Mouse (Mus musculus) WW6 (cell line): ENCODE measurements at regions not wholly inside any gene's neighbourhood (a gene's known extent, or its start where the extent isn't known, plus 50 kb on each side); places are given as distances from the start of the nearest gene placed in this dataset.

ENCODE experiments used
- DNase-seq: peaks from one replicate; pipeline ENCODE4 v3.0.0-alpha.2; 2013; ENCODE audit warnings: low read depth, low spot score

DNA sequence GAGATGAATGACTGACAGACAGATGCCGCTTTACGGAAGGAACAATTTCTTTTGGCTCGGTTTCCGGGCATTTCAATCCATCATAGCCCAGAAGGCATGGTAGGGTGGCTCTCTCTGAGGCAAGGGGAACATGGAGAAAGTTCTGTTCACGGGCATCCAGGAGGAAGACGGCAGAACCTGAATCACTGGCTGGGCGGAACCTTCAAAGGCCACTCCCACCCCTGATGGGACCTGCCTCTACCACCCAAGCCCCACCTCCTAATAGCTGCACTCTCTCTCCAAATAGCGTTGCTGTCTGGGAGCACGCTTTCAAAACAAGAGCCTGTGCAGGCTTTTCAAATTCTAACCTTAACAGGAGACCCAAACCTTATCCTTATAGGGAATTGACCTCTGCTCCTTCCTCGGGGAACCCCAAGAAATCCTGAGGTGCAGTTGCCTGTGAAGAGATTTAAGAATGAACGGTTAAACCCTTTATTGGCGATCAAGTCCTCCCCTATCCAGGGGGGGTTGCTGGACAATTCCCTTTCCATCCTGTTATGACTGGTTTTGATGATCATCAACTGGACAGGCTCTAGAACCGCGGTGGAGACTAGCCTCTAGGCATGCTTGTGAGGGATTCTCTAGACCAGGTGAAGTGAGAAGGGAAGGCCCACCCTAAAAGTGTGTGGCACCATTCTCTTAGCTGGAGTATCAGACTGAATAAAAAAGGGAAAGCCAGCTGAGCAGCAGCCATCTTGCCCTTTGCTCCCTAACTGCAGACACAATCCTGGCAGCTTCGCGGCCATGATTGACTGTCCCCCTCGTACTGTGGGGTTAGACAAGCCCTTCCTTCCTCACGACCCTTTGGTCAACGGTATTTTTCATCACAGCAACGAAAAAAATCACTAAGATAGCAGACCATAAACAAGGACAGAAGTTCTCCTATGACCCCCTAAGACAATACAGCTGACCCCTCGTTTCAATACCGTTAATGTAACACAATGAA lies 184.5 kb upstream of the Dyrk2 start:
- no peak for DNase-seq

DNA sequence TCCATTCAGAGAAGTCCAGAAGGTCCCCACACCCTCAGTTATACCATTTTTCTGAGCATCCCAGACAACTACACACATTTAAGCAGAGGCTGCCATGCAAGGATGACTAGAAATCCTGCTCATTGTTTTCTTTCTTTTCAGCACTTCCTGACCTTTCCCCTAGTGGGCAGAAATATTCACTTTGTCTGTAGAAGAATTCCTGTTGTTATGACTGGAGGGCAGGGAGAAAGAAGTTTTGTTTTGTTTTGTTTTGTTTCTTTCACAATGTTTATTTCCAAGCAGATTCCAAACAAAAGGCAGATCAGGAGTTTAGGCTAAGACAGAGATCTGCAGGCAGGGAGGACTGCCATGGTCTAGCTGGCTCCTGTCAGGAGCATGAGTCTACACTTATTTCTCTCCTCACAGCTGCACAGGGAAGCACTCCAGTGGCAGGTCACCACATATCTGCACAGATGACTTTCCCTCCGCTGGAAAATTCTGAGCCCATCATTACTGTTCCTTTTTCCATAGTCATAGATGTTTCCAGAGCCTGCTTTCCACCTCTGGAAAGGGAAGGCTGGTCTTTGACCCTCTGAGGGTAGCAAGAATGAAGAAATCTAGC lies 182.5 kb upstream of the Dyrk2 start:
- no peak for DNase-seq

DNA sequence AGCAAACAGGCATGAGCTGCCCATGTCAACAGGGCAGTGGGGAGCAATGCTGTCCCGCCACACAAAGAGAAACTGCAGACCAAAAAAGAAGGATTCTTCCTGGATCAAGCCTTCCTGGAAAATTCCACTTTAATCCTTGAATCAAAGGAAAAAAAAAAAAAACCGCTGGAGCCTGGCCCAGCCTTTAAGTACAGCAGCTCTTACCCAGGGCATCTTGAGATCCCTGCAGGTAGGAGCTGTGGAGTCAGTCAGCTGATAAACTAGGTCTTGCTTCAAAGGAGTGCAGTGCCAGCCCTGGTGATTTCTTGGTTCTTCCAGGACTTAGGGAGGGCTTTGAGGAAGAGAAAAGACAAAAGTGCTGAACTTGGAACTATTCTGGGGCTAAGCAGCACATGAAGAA lies 181.6 kb upstream of the Dyrk2 start:
- DNase-seq = no peak

DNA sequence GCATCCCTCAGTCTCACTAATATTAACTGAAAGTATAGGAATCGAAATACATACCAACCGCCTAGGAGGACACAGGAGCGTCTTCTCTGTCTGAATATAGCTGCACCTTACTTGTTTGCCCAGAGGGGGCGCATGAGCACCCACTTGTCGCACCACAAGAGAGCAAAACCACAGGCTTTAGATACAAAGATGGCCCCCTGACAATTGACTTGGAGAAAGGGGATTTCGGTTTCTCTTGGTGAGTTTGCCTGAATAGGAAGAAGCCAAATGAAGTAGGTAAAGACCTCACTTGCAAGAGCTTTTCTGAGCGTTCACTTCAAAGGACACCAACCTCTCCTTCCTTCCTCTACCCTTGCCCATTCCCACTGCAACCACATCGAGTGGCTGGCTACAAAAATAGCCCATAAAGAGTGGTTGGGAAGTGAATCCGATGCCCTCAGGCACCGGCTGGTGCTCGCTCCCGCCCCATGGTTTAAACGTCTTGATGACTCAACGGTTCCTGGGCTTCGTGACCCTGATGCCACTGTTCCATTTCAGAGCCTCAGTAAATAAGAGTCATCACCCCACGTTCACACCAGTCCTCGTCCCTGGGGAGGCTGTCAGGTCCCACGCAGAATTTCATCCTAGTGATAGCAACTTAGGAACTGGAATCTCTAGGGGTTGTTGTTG lies 180.1 kb upstream of the Dyrk2 start:
- DNase-seq = peak; percentile 20

DNA sequence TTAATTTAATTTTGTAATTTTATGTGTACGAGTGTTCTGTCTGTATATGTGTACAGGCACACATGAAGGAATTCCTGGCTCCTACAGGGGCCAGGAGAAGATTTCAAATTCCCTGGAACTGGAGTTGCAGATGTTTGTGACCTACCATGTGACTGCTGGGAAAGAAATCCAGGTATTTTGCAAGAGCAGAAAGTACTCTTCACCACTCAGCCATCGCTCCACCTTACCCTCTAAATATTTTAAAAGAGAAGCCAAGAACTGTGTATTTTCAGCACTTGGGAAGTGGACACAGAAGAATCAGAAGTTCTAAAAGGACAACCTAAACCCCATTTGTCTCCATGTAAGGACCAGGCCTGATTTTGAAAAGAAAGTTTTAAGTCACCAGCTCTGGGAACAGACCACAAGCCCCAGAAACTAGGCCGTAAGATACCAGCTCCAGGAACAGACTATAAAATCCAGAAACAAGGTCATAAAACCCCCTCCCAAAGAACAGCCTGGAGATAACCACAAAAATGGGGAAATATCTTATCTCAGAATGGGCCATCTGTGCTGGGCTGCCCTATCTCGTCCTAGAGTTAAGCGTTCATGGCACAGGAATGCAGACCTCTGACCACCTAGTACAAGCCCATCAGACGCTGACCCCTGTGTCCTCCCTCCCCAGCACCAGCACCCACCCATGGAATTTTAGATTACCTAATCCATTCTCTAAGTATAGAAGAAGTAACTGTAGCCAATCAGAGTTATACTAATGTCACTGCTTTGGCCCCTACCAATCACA lies 178.8 kb upstream of the Dyrk2 start:
- DNase-seq = no peak

DNA sequence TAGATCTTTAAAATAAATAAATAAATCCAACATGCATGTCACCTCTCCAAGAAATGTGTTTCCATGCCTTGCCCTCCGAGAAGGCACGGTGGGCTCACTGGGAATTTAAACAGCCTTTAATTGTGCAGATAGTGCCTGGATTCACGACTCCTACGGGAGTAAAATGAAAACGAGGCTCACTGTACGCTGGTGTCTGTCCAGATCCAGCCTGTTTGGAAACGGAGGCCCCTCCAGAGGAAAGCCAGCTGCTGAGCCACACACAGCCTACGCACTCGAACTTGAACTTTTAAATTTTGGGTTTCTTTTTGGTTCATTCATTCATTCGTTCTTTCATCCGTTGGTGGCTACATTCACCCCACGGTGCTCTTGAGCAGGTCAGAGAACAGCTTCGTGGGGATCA lies 175.1 kb upstream of the Dyrk2 start:
- DNase-seq = no peak

DNA sequence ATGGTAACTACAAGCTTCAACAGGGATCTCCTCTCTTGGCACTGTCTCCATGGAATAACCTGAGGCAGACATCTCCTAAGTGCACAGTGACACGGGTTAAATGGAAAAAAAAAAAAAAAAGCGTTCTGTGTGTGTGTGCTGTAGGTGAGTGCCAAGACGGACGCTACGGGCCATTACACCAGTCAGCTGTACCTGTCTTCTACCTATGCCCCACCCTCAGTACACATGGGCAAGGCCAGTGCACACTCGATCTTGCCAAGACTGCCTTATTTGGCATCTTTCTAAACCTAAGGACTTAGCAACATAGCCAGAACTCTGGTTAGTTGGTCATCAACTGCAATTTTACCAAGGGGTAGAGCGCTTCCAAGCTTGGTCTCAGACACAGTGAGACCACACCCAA lies 173.1 kb upstream of the Dyrk2 start:
- no peak for DNase-seq

DNA sequence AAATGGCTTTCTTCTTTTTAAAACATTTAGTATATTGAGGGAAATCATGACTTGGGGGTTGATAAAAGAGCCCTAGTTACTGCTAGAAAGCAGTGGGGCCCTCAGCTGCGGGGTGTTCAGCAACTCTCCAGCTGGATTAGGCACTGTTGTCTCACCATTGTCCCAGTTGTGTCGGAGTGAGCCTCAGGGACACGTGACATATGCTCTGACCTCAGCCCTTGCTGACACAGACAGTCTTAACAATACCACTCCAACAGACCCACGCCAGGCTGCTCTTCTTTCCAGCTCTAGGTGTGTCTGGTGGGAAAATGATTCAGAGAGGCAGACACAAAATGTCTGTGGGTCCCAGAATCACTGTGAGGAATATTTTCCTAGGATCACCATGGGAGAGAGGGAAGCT lies 170.2 kb upstream of the Dyrk2 start:
- no peak for DNase-seq

DNA sequence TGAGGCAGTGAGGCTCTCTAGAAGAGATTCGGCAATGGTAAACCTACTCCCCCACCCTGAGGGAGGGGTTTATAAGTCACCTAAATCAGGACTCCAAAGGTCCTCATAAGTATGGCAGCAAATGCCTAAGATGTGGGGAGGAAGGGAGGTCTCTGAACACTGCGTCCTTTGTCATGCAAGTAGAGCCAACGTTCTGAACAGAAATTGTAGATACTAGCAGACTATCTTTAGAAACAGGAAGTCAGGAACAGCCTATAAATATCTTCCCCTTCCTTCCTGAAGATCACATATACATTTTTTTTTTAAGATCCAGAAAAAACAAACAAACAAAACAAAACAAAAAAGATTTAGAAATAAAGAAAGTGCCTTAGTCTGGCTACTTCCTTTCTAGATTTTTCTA lies 169.7 kb upstream of the Dyrk2 start:
- DNase-seq = no peak

DNA sequence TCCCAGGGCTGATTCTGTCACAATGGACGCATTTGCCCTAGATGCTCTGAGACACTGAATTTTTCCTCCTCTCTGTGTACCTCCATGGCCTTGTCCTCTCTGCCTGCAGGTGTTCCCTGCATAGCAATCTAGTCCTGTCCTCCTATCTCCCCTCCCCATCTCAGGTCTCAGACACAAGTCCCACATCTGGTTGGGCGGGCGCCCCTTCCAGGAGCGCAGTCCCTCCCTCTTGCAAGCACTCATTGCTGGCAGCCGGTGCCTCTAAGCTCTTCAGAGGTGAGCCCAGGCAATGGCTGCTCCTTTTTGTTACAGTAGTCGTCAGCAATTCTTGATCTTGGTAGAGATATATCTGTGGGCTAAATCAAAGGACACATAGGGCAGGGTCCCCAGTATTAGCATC lies 169.0 kb upstream of the Dyrk2 start:
- DNase-seq = no peak

DNA sequence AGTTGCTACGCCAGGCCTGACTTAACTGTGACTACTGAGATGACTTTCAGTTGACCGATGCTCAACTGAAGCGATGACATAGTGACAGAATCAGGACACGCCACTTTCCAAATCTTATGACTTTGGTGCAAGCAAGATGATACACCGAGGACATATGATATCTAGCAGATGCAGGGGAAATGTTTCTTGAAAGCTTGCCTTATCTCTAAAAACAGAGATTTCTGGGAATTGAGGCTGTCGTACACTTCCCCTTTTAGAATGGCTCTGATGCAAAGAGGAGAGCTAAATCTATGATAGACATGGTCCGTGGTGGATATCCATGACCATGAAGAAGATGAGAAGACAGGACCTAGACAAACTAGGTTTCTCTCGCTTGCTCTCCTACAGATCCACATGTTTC lies 167.8 kb upstream of the Dyrk2 start:
- no peak for DNase-seq

DNA sequence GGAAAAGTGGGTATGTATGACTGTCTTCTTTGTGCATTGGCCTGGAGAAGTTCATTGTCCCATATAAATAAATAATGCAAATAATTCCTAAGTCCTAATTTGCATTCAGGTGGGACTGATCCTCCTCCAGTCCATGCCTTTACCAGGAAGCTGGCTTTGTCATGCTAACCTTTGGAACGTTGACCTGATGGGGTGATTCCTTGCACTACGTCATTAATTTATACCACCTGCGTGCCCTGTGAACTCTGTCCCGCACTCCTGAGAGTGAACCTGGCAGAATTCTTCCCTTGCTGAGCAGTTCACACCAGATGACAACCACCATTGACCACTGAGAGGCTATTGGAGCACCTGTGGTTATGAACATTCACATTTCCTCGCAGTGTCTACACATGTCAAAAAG lies 165.9 kb upstream of the Dyrk2 start:
- no peak for DNase-seq

DNA sequence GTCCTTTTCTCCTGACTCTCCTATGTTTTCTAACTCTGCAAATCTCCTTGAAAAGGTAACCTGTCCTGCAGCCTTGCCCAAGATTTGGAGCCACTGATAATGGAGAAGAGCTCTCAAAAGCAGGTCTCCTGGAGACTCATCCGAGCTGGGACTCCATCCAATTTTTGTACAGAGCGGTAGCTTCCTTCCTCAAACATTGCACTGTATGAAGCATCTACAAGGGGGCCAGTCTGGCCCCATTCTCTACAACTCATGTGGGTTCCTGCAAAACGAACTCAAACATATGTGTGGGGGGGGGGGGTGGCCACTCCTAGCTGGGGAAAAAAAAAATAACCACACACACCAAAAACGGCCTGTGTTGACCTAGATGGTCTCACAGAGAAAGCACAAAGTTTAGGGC lies 164.4 kb upstream of the Dyrk2 start:
- no peak for DNase-seq

DNA sequence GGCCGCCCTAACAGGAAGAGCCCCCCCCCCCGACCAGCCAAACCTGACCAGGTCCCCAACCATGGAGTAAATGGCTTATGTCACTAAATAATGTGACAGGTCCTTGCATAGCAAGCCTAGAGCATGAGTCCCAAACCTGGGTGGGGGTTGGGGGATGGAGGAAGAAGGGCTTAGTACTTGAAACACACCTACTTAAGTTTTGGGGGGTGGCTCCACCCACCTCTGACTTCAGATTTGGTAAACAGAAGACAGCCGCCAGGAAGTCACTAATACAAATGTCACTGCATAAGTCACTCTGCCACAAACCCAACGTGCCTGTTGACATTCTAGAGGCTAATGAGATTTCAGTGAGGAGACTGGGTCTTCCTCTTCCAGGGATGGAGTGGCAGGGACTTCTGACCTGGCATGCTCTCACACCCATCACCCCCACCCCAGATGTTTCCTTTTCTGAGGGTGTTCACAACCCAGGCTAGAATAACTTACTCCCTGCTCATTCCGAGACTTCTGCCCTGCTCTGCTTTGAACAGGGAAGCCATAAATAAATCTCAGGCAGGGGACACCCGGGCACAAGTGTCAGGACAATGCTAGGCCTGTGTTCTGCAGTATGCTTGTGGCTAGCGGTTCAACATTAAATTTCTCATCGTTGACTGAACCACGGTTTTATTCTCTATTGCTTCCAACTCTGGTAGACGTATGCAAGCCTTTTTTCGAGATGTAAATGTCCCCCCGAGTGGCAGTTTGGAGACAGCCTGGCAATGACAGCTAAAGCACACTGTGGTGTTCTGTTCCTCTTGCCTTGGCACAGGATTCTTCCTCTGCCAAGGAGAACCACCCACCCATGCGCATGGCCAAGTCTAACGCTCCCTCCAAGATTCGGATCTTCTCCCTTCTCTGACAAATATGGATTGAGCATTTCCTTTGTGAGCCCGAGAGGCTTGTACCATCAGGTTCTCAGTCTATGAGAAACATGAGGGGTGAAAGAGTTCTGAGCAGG lies 161.6 kb upstream of the Dyrk2 start:
- DNase-seq = no peak

DNA sequence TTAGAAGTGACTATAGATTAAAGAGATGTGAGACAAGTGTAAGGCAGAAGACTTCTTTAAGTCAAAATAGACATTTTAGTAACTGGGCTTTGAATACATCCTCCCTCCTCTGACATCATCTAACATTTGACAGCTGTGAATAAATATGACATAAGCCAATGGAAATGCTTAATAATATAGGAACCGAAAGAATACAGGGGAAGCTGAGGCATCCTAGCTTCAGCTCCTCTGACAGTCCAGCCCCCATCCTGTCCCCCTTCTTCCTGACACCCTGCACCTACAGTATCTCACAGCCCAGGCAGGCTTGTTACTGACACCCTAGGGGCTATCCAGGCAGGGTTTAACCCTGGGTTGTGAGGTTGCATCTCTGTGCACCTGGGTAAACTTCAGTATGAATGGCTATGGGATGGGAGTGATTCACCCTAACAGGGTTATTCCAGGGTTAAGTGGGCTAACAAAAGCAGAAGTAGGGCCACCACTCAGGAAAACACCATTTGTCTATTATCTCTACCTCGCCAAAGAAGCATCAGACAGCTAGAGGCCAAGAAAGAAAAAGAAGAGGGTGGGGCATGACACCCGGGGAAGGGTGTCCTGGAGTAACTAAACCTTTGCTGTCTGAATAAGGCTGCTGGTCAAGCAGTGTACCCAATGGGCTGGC lies 158.6 kb upstream of the Dyrk2 start:
- DNase-seq = no peak

DNA sequence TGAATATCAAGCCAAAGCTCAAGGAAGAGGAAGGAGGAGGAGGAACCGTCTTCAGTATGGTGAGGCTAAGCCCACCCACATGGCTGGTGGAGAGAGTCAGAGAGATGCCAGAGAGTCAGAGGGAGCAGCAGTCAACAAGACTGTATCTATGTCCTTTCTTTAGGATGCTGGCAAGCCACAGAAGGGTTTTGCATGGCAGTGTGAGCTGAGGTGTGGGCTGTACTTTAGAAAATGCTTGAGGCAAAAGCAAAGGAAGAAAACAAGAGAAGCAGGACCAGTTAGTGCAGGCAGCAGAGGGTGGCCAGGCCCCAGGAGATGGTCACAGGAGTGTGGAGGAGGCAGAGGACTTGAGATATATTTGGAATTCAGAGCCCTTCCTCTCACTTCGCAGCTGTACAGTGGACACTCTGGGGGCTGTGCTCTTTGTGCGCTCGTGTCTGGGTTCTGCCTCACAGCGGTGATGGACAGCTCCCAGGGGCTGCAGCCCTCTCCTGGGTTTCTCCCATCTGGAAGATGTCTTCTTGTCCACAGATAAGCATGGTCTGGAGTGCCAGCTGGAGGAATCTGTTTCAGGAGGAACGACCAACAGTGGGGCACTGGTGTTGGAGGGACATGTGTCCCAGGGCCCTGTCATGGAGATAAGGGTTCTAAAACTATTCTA lies 157.4 kb upstream of the Dyrk2 start:
- DNase-seq = no peak

DNA sequence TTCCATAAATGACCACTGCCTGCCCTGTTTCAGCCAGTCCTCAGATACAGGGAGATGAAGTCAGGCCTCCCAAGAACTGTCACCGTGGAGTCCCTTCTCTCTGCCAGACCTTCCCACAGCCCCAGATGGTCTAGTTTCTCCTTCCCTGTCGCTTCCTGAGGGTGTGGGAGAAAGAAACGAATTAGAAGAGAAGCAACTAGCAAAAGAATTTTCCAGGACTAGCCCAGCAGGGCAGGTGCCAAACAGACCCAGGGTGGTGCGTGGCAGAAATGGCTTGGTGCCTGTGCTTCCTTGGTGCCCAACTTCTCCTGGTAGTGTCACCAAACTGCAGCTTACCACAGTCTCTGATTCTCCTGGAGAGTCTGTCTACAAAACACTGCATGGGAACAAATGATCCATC lies 156.3 kb upstream of the Dyrk2 start:
- no peak for DNase-seq

DNA sequence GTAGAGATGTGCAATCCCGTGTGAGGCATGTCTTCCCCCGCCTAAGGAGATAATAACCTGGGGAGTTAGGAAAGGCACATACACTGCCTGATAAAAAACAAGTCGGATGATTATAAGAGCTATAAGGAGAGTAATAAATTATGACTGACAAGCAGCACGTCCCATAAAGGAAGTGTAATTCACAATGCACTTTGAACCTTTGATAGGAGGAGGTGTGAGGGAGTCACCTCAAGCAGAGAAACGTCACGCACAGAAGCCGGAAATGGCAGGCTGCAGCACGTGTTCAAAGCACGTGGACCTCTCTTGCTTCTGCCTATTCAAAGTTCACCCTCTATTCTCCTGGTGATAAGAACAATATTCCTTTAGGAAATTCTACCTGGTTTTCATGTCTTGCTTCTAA lies 154.4 kb upstream of the Dyrk2 start:
- no peak for DNase-seq

DNA sequence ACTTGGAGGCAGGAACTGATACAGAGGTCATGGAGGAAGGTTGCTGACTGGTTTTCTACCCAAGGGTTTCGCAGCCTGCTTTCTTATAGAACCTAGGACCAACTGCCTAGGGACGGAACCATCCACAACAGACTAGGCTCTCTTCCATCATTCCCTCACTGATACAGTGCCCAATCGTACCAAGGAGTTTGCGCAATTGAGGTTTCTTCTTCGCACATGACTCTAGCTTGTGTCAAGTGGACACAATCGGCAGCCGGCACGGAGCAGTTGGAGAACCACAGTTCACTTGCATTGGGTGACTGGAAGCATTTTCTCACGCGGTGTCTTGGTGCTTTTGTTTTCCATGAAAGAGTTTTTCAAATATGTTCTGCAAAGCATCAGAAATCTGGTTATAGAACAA lies 149.1 kb upstream of the Dyrk2 start:
- DNase-seq = no peak

DNA sequence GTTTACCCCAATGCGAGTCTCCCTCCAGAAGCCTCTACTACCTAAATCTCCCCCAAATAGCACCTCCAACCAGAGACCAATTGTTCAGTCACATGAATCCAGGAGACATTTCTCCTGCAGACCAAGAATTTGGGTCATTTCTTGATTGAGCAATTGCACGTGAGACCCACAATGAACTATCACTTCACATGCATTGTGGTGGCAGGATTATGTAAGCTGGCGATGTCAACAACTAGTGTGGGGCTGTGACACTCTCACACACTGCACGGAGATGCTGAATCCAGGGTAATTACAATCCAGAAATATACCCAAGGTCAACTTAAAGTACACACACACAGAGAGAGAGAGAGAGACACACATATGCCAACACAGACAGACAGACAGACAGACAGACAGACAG lies 148.5 kb upstream of the Dyrk2 start:
- DNase-seq = no peak
